Mouse (Mus musculus) embryo, embryonic 10 days (tissue): ENCODE measurements at regions not wholly inside any gene's neighbourhood (a gene's known extent, or its start where the extent isn't known, plus 50 kb on each side); places are given as distances from the start of the nearest gene placed in this dataset.

Experiments
- DNase-seq: peaks from one replicate; pipeline ENCODE4 v3.0.0-alpha.2; 2015; ENCODE audit warnings: low spot score

DNA sequence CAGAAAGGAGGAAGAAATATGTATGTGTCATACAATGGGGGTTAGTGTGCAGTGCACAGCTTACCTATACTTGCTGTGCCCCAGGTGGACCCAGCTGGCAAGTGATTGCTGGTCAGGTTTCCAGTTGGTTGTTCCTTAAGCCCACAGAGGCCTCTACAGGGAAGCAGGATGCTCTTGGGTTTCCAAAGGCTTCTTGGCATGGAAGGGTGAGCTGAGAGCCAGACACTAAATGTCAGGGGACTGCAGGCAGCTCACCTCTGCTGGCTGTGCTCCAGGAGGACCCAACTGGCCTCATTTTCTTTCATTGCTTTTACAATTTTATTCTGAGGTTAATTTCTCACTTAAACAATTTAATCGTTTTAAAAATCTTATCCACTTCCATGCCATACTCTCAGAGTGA lies 108.1 kb downstream of the Gm10184 start:
- DNase-seq: no peak

DNA sequence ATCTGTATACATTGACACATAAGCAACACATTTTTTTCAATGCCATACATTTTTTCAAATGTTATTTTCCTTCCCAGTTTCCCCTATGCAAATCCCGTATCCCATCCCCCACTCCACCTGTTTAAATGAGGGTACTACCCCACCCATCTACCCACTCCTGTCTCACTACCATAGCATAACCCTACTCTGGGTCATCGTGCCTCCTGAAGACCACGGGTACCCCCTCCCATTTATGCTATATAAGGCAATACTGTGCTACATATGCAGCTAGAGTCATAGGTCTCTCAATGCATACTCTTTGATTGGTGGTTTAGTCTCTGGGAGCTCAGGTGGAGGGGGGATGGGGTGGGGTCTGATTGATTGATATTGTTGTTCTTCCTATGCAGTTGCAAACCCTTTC lies 132.7 kb downstream of the Gm10184 start:
- no peak for DNase-seq

GRCm38 (mm10) chr17:89766229-89766875 lies 143.9 kb downstream of the Gm10184 start:
- DNase-seq: no peak

GRCm38 (mm10) chr17:89737418-89737817 lies 172.8 kb downstream of the Gm10184 start:
- no peak for DNase-seq

DNA sequence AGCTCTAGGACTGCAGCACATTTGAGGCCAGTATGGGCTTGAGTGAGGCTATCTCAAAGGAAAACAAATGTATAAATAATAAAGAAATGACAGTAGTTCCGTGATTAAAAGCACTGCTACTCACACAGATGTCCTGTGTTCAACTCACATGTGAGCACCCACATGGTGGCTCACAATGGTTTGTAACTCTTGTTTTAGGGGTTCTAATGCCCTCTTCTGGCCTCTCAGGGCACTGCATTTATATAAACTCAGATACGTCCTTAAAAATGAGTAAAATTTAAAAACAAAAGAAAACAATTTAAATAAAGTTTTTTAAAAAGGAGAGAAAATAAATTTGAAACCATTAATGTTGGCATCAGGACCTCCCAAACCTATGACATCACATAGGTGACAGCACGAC lies 184.7 kb downstream of the Gm10184 start:
- DNase-seq: peak; percentile 8

GRCm38 (mm10) chr17:89681798-89682197 lies 228.5 kb downstream of the Gm10184 start:
- no peak for DNase-seq

DNA sequence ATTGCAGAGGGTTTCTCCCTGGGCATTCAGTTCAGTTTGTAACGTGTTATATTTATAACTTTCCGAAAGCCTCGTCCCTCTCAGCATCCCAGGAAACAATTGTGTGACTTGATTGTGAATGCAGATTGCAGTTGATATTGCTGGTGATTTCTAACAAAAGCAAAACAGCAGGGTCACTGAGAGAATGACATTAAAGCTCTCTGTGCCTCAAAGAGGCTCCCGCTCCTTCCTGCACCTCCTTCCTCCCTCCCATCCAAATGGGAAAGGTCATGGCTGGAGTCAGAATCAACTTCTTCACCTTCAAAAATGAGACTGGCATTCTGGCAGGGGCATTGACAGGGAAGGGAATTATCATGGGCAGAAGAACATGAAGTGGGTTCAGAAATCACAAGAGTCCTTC lies 251.9 kb downstream of the Gm10184 start:
- no peak for DNase-seq

GRCm38 (mm10) chr17:89656211-89656610 lies 254.0 kb downstream of the Gm10184 start:
- DNase-seq: no peak

DNA sequence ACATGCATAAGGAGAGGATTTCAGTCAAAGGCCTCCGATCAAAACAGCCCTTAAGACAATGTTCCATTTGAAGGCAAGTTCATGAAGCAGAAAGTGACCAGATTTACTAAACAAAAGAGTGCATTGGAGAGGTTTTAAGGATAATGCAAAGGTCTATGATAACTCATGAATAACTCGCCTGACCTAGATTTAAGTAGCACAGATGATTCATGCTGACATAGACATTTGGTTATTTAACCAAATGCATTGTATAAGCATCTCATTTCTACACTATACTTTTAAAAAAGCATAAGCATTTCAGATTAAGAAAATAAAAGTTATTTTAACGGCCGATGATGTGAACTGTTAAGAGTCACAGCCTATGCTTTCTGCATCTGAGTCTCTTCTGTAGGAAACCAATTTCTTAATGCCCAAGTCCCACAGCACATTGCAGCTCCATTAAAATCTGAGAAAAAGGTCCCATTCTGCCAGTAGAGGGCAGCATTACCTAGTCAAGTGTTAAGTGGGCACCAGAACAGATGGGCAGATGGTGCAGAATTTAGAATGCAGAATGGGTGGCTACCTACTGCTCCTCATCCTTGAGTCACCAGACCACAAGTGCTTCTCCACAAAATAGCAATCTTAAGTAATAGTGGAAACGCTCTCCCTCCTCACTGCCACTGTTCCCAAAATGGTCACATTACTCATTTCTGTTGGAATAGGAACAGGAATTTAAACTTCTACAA lies 256.0 kb downstream of the Gm10184 start:
- peak; percentile 81 for DNase-seq

- no peak for DNase-seq
Observed at GRCm38 (mm10) chr17:89646000-89646399, 264.2 kb downstream of the Gm10184 start.
